Mouse (Mus musculus): ENCODE data around the gene Insm1.

Insm1 gene

DNA sequence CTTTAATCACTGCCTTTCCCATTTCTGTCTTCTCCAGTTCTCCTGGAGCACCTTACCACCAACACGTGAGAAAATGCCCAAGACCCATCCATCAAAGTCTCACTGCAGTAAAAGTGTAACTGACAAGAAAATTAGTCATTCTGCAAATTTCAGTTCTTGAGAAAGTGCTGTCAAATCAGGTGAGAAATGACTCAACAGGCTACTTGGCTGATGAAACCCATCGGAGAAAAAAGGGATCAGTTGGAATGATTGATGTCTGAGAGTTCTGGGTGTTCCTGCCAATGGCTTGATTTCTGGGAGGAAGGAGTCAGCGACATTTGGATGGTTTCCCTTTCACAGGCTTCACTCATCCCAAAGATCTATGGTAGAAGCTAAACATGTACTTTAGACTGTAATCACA lies 44.8 kb downstream of the Insm1 start:
- no peak for DNase-seq

Data from thymus, postnatal 36 days (tissue).